Mouse (Mus musculus) hindbrain, postnatal 0 days (tissue): Measurements from ENCODE around the gene Mical3. TPM values are rescaled to one million over a fixed set of nuclear protein-coding genes. Genes with fewer than 3 reads are reported as not detected.

ENCODE experiments used
- ATAC-seq: fragments of 200-750 bp; cut with Nextera tagmentation; 2 replicates; pipeline ENCODE4 v1.8.0; 2017; ENCODE audit warnings: mild to moderate bottlenecking, moderate TSS enrichment, moderate library complexity
- DNase-seq: peaks from one replicate; pipeline ENCODE4 v3.0.0-alpha.2; 2015; ENCODE audit warnings: low spot score
- H3K27ac ChIP-seq: fragments of 300-500 bp; sonication (generic); 2 replicates; pipeline ENCODE4 v1.5.1; 2014; ENCODE audit warnings: mild to moderate bottlenecking
- H3K27me3 ChIP-seq: fragments of 300-500 bp; sonication (generic); 2 replicates; pipeline ENCODE4 v1.6.1; 2014; ENCODE audit warnings: low read length, mixed read lengths; ENCODE audit not compliant: insufficient read depth
- H3K36me3 ChIP-seq: fragments of 300-500 bp; sonication (generic); 2 replicates; pipeline ENCODE4 v1.6.1; 2014; ENCODE audit warnings: low read length, mixed read lengths; ENCODE audit not compliant: insufficient read depth
- H3K4me1 ChIP-seq: fragments of 300-500 bp; sonication (generic); 2 replicates; pipeline ENCODE4 v1.6.1; 2014; ENCODE audit warnings: antibody characterized with exemption, low read length, mixed read lengths; ENCODE audit not compliant: insufficient read depth
- H3K4me2 ChIP-seq: fragments of 300-500 bp; sonication (generic); 2 replicates; pipeline ENCODE4 v1.6.1; 2014; ENCODE audit warnings: low read depth, mild to moderate bottlenecking, low read length, moderate library complexity, mixed read lengths
- H3K4me3 ChIP-seq: fragments of 300-500 bp; sonication (generic); 2 replicates; pipeline ENCODE4 v1.5.1; 2014; ENCODE audit warnings: low read length
- H3K9ac ChIP-seq: fragments of 300-500 bp; sonication (generic); replicated peaks from 2 replicates; pipeline ENCODE4 v1.6.1; 2014; ENCODE audit warnings: mild to moderate bottlenecking, low read length, moderate library complexity, mixed read lengths
- H3K9me3 ChIP-seq: fragments of 300-500 bp; sonication (generic); 2 replicates; pipeline ENCODE4 v1.6.1; 2016; ENCODE audit warnings: low read length, mixed read lengths
- CTCF ChIP-seq: IDR thresholded peaks from 2 replicates; pipeline ENCODE4 v1.5.1; 2016; ENCODE audit warnings: antibody characterized with exemption, control low read depth, low read depth
- WGBS: fragments of 180-500 bp; shearing (Covaris S2); extraction: QIAGEN DNeasy Blood & Tissue Kit; methylation state at CpG from one replicate; pipeline ENCODE4 v1.1.7; 2014; 5-methylcytosine and 5-hydroxymethylcytosine counted together
- polyA plus RNA-seq: library from polyadenylated mRNA; unstranded; fragments of >200 nt; fragmentation: Nextera tagmentation; extraction: Ambion mirVana; gene quantifications from 2 replicates; pipeline ENCODE4 v1.2.1, GENCODE M21; 2015
- total RNA-seq: library from RNA; depleted of rRNA; stranded (reverse); fragments of >200 nt; gene quantifications from 2 replicates; pipeline ENCODE4 v1.2.3, GENCODE M21; 2014

Mical3 gene
- total and polyA plus RNA-seq, 2 experiments from 2014 or later, result 19.3 to 60.2 TPM

DNA sequence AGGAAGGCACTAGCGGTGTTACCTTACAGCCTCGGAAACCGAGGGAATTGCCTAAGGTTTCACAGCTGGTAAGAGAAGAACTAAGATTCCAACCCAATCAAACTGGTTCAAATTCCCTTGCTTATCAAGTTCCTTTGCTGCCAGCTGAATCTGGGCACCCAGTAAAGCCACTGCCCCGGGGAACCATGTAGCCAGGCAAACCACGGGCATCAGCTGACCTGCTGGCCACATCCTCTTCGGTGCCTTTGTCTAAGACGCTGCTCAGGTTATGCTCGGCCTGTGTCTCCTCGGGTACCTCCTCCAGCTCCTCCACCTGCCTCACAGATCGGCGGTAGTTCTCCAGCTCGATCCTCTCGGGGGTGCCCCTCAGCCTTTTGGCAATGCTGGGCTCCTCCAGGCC, 148.5 kb downstream of the Mical3 start:
- H3K36me3 ChIP-seq, result peaks cover 13% of the 10 kb centered on the region; the same call in 1 of the 2 replicates
- H3K9me3 ChIP-seq, result no peaks in the 10 kb centered on the region
- H3K9ac ChIP-seq, result no peak overlapping the region
- no peak overlapping the region for H3K4me2 ChIP-seq
- DNase-seq (no peak), ATAC-seq (no peak)
- TF ChIP-seq CTCF, result no peak
- H3K4me3 ChIP-seq, result no peak overlapping the region
- H3K27ac ChIP-seq, result no peak overlapping the region
- no peaks in the 10 kb centered on the region for H3K27me3 ChIP-seq
- 94% methylated on average over 13 of the region's 13 CpGs for WGBS
- H3K4me1 ChIP-seq, result no peaks in the 10 kb centered on the region

GRCm38 (mm10) chr6:120981537-120981936, 149.3 kb downstream of the Mical3 start:
- H3K9ac ChIP-seq, result no peak overlapping the region
- H3K27ac ChIP-seq, result no peak overlapping the region
- H3K4me1 ChIP-seq, result no peaks in the 10 kb centered on the region
- no peak overlapping the region for H3K4me2 ChIP-seq
- H3K27me3 ChIP-seq, result no peaks in the 10 kb centered on the region
- H3K9me3 ChIP-seq, result no peaks in the 10 kb centered on the region
- WGBS, result 69% methylated on average over 6 of the region's 6 CpGs
- peak; percentile 61 for TF ChIP-seq CTCF
- H3K4me3 ChIP-seq, result no peak overlapping the region
- DNase-seq, result peak; percentile 42
- no peak for ATAC-seq
- peaks cover 13% of the 10 kb centered on the region; the same call in 1 of the 2 replicates for H3K36me3 ChIP-seq

DNA sequence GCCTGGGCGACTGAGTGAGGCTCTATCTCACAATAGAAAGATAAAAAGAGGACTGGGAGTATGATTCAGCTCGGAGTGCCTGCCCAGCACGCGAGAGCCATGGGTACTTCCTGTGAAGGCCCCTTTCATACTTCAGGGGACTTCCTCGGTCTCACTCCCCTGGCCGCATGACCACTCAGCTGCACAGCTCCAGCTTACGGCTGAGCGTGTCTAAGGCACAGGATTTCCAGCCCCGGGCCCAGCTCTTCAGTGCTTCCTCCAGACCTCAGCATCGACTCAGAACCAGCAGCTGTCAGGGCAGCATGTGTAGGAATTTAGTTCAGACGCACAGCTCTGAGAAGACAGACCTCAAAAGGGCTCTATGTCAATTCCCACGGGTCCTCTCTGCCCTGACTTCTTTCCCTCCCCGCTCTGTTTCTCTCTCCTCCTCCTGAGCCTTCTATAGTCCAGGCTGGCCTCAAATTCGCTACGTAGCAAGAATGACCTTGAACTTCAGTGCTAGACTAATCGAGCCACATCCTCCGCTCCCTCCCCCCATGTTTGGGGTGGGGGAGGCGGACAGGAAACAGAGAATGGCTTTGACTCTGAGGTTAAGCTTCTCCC, 152.7 kb downstream of the Mical3 start:
- Histone ChIP-seq H3K27me3 (no peaks in the 10 kb centered on the region), H3K9me3 (no peaks in the 10 kb centered on the region), H3K4me3 (no peak overlapping the region), H3K4me2 (no peak overlapping the region), H3K36me3 (peaks cover 13% of the 10 kb centered on the region; the same call in 1 of the 2 replicates), H3K9ac (no peak overlapping the region), H3K27ac (no peak overlapping the region), H3K4me1 (no peaks in the 10 kb centered on the region)
- 44% methylated on average over 18 of the region's 18 CpGs for WGBS
- no peak for TF ChIP-seq CTCF
- DNase-seq, result no peak
- peak; percentile 30; the same call in 1 of the 2 replicates for ATAC-seq

- 29% methylated on average over 11 of the region's 11 CpGs for WGBS
- ATAC-seq, result peak; percentile 31
- H3K4me2 ChIP-seq, result no peak overlapping the region
- no peaks in the 10 kb centered on the region for H3K27me3 ChIP-seq
- no peaks in the 10 kb centered on the region for H3K9me3 ChIP-seq
- peak; percentile 25 for DNase-seq
- TF ChIP-seq CTCF, result no peak
- H3K4me3 ChIP-seq, result no peak overlapping the region
- no peak overlapping the region for H3K9ac ChIP-seq
- H3K36me3 ChIP-seq, result peaks cover 21% of the 10 kb centered on the region
- no peak overlapping the region for H3K27ac ChIP-seq
- no peaks in the 10 kb centered on the region for H3K4me1 ChIP-seq
These were observed 153.8 kb downstream of the Mical3 start for GRCm38 (mm10) chr6:120976991-120977390.

DNA sequence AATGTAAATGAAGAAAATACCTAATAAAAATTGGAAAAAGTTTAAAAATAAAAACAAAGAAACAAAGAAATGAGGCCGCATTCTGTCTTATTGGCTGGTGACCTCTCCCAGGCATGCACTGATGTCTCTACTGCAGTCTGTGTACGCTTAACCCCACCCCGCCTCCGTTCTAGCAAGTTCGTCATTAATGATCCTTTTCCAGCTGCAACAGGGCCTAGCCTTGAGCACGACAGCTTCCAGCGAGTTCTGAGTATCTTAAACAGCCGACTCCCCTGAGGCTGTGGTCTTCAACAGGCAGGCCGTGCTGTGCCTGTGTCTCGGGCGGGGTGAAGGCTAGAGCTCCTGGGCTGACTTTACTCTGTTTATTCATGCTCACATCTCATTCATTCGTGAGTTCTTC, 154.7 kb downstream of the Mical3 start:
- H3K4me1 ChIP-seq, result no peaks in the 10 kb centered on the region
- no peak for DNase-seq
- 78% methylated on average over 12 of the region's 12 CpGs for WGBS
- no peak overlapping the region for H3K27ac ChIP-seq
- no peak for ATAC-seq
- no peaks in the 10 kb centered on the region for H3K9me3 ChIP-seq
- TF ChIP-seq CTCF, result no peak
- peaks cover 20% of the 10 kb centered on the region for H3K36me3 ChIP-seq
- H3K4me2 ChIP-seq, result no peak overlapping the region
- H3K27me3 ChIP-seq, result no peaks in the 10 kb centered on the region
- H3K4me3 ChIP-seq, result no peak overlapping the region
- no peak overlapping the region for H3K9ac ChIP-seq

DNA sequence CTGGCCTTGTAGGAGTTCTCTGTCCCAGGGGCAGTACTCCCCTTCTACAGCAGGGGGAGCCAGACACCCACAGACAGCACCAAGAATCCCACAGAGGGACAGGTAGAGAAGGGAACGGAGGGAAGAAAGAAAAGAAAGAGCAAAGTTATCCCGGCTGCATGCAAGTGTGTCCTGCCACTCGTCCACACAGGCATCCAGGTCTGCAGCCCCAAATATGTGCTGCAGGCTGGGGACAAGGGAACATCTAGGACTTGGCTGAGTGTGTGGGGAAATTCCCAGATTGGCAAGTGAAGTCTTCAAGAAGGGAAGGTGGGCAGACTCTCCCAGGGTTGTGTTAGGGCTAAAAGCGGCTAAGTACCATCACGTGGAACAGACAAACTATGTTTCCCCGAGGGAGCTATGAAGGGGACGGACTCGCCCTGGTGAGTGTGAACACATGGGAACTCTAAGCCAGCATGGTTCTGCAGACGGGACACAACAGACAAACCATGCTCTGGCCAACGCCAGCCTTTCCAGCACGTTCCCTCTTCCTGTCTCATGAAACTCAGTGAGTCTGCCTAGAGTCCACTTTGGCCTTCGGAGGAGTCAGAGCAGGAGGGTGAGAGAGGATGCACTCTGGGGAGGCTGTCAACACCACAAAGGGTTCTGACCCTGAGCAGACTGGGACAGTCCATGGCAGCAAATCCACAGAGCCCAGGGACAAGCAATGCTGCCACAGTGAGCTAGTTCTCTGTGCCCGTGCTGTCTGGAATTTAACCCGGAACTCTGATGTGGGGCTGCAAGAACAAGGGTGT, 158.8 kb downstream of the Mical3 start:
- H3K27ac ChIP-seq, result no peak overlapping the region
- DNase-seq (peak; percentile 76), ATAC-seq (peak; percentile 79)
- peak; percentile 99 for TF ChIP-seq CTCF
- no peak overlapping the region for H3K9ac ChIP-seq
- no peak overlapping the region for H3K4me3 ChIP-seq
- H3K27me3 ChIP-seq, result no peaks in the 10 kb centered on the region
- H3K36me3 ChIP-seq, result peaks cover 20% of the 10 kb centered on the region
- no peaks in the 10 kb centered on the region for H3K4me1 ChIP-seq
- 58% methylated on average over 14 of the region's 14 CpGs for WGBS
- no peaks in the 10 kb centered on the region for H3K9me3 ChIP-seq
- H3K4me2 ChIP-seq, result no peak overlapping the region
